Mouse (Mus musculus): ENCODE data around the gene Tdrd7.

DNA sequence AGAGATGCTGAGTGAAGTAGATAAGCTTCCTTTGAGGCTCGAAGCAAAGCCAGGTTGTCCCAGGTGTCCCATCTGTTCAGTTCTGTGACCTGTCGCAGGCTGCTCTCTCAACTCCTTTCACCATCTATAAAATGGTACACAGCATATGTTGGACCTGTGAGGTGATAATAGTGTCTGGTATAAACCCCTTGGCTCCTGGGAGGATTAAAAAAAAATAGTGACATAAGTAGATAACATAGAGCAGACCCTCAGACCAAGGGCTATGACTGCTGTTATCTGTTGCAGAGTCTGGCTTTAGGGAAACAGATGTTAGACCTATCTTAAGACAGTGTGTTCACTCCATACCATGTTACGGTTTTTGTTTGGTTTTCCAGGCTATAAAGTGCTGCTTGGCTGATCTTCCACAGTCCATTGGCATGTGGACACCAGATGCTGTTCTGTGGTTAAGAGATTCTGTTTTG, 57.9 kb downstream of the Tdrd7 start:
- TF ChIP-seq CTCF (IDR thresholded peaks at IDR 0.05) (no peak), POLR2A (IDR thresholded peaks at IDR 0.05; ENCODE audit: insufficient read depth, low read depth, low read length) (no peak)

Measured in heart, adult 2 months (tissue).